Mouse (Mus musculus) lung, embryonic 14.5 days (tissue): ENCODE results near the gene Haao. TPM values are rescaled to one million over a fixed set of nuclear protein-coding genes. Genes with fewer than 3 reads are reported as not detected.
A peak's percentile ranks its signal among the peaks of the same experiment; 100 is the strongest.

Experiments
- ATAC-seq: fragments of 200-750 bp; cut with Nextera tagmentation; 2 replicates; pipeline ENCODE4 v1.8.0; 2017; ENCODE audit warnings: mild to moderate bottlenecking, moderate TSS enrichment, moderate library complexity; ENCODE audit not compliant: insufficient read depth
- DNase-seq: peaks from one replicate; pipeline ENCODE4 v3.0.0-alpha.2; 2015
- H3K27ac ChIP-seq: fragments of 300-500 bp; sonication (generic); 2 replicates; pipeline ENCODE4 v1.5.1; 2014; ENCODE audit warnings: low read depth, mild to moderate bottlenecking, moderate library complexity
- H3K27me3 ChIP-seq: fragments of 300-500 bp; sonication (generic); 2 replicates; pipeline ENCODE4 v1.6.1; 2014; ENCODE audit warnings: low read length, control low read depth; ENCODE audit not compliant: insufficient read depth
- H3K36me3 ChIP-seq: fragments of 300-500 bp; sonication (generic); 2 replicates; pipeline ENCODE4 v1.6.1; 2014; ENCODE audit warnings: control low read depth; ENCODE audit not compliant: insufficient read depth
- H3K4me1 ChIP-seq: fragments of 300-500 bp; sonication (generic); 2 replicates; pipeline ENCODE4 v1.6.1; 2014; ENCODE audit warnings: antibody characterized with exemption, control low read depth; ENCODE audit not compliant: insufficient read depth
- H3K4me2 ChIP-seq: fragments of 300-500 bp; sonication (generic); 2 replicates; pipeline ENCODE4 v1.6.1; 2014; ENCODE audit warnings: mild to moderate bottlenecking
- H3K4me3 ChIP-seq: fragments of 300-500 bp; sonication (generic); 2 replicates; pipeline ENCODE4 v1.5.1; 2014; ENCODE audit warnings: low read depth, low read length
- H3K9ac ChIP-seq: fragments of 300-500 bp; sonication (generic); 2 replicates; pipeline ENCODE4 v1.6.1; 2014
- H3K9me3 ChIP-seq: fragments of 300-500 bp; sonication (generic); 2 replicates; pipeline ENCODE4 v1.6.1; 2016; ENCODE audit warnings: low read depth, low read length, control low read depth
- CTCF ChIP-seq: IDR thresholded peaks from 2 replicates; pipeline ENCODE4 v1.5.1; 2016; ENCODE audit warnings: antibody characterized with exemption, low read depth
- WGBS: fragments of 180-500 bp; shearing (Covaris S2); extraction: QIAGEN DNeasy Blood & Tissue Kit; methylation state at CpG from one replicate; pipeline ENCODE4 v1.1.7; 2014; 5-methylcytosine and 5-hydroxymethylcytosine counted together
- polyA plus RNA-seq: library from polyadenylated mRNA; unstranded; fragments of >200 nt; fragmentation: Nextera tagmentation; extraction: Ambion mirVana; gene quantifications from 2 replicates; pipeline ENCODE4 v1.2.1, GENCODE M21; 2014

The Haao gene
- polyA plus RNA-seq, 1 experiment from 2014 or later = 0.21 TPM

DNA sequence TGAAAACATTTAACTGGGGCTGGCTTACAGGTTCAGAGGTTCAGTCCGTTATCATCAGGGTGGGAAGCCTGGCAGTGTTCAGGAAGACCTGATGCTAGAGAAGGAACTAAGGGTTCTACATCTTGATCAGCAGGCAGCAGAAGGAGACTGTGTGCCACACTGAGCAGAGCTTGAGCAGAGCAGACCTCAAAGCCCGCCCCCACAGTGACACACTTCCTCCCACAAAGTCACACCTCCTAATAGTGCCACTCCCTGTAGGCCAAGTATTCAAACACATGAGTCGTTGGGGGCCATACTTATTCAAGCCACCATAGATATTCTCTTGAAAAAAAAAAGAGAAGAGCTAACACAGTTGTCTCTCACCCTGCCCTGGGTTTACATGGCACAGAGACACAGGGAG, 25.9 kb downstream of the Haao start:
- TF ChIP-seq CTCF = no peak
- no peak overlapping the region for H3K4me2 ChIP-seq
- no peaks in the 10 kb centered on the region for H3K27me3 ChIP-seq
- DNase-seq (no peak), ATAC-seq (no peak)
- no peak overlapping the region for H3K9ac ChIP-seq
- no peaks in the 10 kb centered on the region for H3K36me3 ChIP-seq
- H3K4me1 ChIP-seq = no peaks in the 10 kb centered on the region
- no peaks in the 10 kb centered on the region for H3K9me3 ChIP-seq
- WGBS = 86% methylated on average over 3 of the region's 3 CpGs
- H3K4me3 ChIP-seq = no peak overlapping the region
- no peak overlapping the region for H3K27ac ChIP-seq

DNA sequence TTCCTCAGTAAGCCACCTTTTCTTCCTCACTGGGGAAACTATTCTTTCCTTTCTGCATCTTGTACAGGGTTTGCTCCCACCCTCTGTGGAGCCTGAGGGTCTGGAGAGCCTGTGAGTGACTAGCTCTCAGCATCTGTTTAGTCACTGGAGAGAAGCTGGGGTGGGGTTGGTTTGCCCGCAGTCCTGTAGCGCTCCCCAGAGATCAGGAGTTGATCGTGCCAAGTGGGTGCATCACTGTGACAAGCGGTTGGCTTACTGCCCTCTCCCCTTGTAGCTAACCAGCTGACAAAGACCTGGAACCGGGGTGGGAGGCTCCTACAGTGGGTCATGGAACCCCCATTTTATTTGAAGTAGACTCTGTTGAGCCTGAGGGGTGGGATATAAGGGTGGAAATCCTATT, 27.1 kb downstream of the Haao start:
- WGBS = 79% methylated on average over 5 of the region's 5 CpGs
- Histone ChIP-seq H3K9me3 (no peaks in the 10 kb centered on the region), H3K4me2 (no peak overlapping the region), H3K4me3 (no peak overlapping the region), H3K27ac (no peak overlapping the region), H3K4me1 (no peaks in the 10 kb centered on the region), H3K27me3 (no peaks in the 10 kb centered on the region), H3K36me3 (no peaks in the 10 kb centered on the region), H3K9ac (no peak overlapping the region)
- ATAC-seq (no peak), DNase-seq (no peak)
- no peak for TF ChIP-seq CTCF

DNA sequence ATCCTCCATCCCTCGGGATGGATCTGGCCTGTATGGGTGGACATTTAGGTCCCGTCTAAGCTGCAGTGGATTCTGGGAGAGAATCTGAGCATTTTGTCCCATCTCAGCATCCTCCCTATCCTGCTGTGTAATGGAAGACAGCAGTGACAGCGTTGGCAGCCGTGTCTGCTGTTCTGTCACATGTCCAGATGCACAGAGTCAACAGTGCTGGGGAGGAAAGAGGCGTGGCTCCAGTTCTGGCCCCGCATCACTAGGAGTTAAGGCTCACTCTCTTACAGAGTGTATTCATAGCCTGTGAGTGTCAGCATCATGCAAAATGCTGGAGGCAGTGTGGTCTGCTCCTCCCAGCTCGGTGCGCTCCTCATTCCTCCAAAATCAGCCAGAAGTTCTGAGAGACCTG, 28.3 kb downstream of the Haao start:
- ATAC-seq = peak; percentile 85; the same call in 1 of the 2 replicates
- no peaks in the 10 kb centered on the region for H3K27me3 ChIP-seq
- no peaks in the 10 kb centered on the region for H3K36me3 ChIP-seq
- no peak for TF ChIP-seq CTCF
- H3K9ac ChIP-seq = no peak overlapping the region
- no peak overlapping the region for H3K4me3 ChIP-seq
- H3K9me3 ChIP-seq = no peaks in the 10 kb centered on the region
- DNase-seq = peak; percentile 75
- no peak overlapping the region for H3K4me2 ChIP-seq
- H3K27ac ChIP-seq = no peak overlapping the region
- WGBS = 46% methylated on average over 8 of the region's 8 CpGs
- no peaks in the 10 kb centered on the region for H3K4me1 ChIP-seq

DNA sequence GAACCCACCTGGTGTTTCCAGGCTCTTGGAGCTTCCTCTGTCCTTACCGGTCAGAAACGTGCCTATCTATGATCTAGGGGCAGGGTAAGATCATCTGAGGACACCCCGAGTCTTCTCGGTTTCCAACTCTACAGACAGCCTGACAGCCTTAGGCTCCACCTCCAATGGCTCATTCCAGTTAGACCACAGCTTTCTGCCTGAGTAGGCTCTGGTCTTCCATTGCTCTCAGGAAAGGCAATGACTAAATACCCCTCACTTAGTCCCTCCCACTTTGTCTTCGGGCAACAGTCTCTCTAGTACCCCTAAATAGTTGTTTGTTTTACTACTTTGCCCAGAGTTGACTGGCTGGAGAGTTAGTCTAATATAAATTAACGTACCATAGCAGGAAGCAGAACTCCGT, 30.8 kb downstream of the Haao start:
- WGBS = 72% methylated on average over 7 of the region's 7 CpGs
- TF ChIP-seq CTCF = no peak
- Histone ChIP-seq H3K4me3 (no peak overlapping the region), H3K9me3 (no peaks in the 10 kb centered on the region), H3K4me1 (no peaks in the 10 kb centered on the region), H3K36me3 (peaks cover 3% of the 10 kb centered on the region; the same call in 1 of the 2 replicates), H3K27ac (no peak overlapping the region), H3K4me2 (no peak overlapping the region), H3K27me3 (no peaks in the 10 kb centered on the region), H3K9ac (no peak overlapping the region)
- ATAC-seq (no peak), DNase-seq (no peak)

DNA sequence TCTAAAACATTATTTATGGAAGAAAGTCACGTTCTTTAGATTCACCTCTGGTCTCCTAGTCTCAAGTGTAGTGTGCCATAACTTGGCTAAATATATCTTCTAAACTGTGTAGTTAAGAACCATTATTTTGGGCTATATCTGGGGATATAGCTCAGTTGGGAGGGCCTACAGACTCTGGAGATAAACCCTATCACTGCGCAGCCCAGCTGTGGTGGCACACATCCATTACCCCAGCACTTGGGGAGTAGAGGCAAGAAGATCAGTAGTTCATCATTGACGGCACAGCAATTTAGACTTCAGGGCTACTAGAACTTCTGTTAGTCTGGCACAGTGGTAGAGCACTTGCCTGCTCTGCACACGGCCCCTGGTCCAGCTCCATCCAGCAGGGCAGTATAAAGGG, 34.7 kb downstream of the Haao start:
- no peak for TF ChIP-seq CTCF
- Histone ChIP-seq H3K27ac (no peak overlapping the region), H3K9ac (no peak overlapping the region), H3K4me1 (no peaks in the 10 kb centered on the region), H3K36me3 (peaks cover 3% of the 10 kb centered on the region; the same call in 1 of the 2 replicates), H3K4me2 (no peak overlapping the region), H3K27me3 (no peaks in the 10 kb centered on the region), H3K4me3 (no peak overlapping the region), H3K9me3 (no peaks in the 10 kb centered on the region)
- 94% methylated on average over 4 of the region's 4 CpGs for WGBS
- ATAC-seq = no peak
- no peak for DNase-seq

DNA sequence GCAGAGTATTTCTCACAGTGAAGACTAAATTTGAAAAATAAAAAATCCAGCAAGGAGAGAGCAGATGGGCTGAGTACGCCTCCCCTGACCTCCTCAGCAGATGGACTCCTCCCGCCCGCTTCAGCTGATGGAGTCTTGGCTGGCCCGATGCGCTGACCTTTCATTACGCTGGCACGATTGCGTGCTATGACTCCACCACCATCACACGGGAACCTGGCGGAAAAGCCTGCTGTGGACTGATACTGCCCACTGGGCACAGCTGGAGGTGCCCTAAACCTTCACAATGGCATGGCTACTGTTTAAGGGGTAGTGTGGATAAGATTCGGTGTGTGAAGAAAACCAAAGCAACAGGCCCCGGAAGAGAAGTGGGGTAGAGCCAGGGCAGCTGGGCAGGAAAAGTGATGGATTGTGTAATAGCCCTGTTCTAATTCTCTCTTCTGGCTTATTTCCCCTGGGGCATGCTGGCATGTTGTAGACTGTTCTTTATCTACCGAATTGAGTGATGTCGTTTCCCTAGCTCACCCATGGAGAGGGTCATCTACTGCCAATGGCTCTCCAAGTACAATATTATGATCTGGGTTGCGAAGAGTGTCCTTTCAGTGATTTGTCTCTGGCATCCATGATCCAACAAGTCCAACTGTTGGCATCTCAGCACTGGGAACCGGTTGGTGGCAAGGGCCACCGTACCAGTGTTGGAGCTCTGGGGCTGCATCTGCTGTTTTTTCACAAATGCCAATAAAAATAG, 35.4 kb downstream of the Haao start:
- Histone ChIP-seq H3K27ac (no peak overlapping the region), H3K27me3 (no peaks in the 10 kb centered on the region), H3K36me3 (peaks cover 3% of the 10 kb centered on the region; the same call in 1 of the 2 replicates), H3K9me3 (no peaks in the 10 kb centered on the region), H3K9ac (no peak overlapping the region), H3K4me2 (no peak overlapping the region), H3K4me3 (no peak overlapping the region), H3K4me1 (no peaks in the 10 kb centered on the region)
- ATAC-seq = no peak
- TF ChIP-seq CTCF = no peak
- 94% methylated on average over 17 of the region's 17 CpGs for WGBS
- no peak for DNase-seq

DNA sequence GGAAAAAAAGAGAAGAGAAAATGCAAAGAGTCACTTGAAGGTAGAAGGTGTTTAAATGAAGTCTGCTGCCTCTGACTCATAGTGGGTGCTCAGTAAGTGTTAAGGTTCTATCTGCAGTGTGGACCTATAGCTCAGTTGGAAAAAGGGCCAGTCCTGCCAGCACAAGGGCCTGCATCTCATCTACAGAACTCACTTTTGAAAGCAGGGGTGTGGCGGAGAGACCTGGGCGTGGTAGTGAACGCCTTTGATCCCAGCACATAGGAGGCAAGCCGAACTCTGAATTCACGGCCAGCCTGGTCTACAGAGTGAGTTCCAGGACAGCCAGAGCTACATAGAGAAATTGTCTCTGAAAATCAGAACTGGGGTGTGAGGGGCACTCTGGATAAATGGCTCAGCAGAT, 37.5 kb downstream of the Haao start:
- DNase-seq (no peak), ATAC-seq (no peak)
- no peaks in the 10 kb centered on the region for H3K9me3 ChIP-seq
- H3K36me3 ChIP-seq = peaks cover 6% of the 10 kb centered on the region; the same call in 1 of the 2 replicates
- no peaks in the 10 kb centered on the region for H3K27me3 ChIP-seq
- no peaks in the 10 kb centered on the region for H3K4me1 ChIP-seq
- no peak overlapping the region for H3K9ac ChIP-seq
- H3K4me2 ChIP-seq = no peak overlapping the region
- TF ChIP-seq CTCF = no peak
- 91% methylated on average over 5 of the region's 5 CpGs for WGBS
- no peak overlapping the region for H3K27ac ChIP-seq
- H3K4me3 ChIP-seq = no peak overlapping the region
